Mouse (Mus musculus) thymus, postnatal 36 days (tissue): ENCODE measurements around the gene Prr5l.
A peak's percentile ranks its signal among the peaks of the same experiment; 100 is the strongest.

ENCODE experiments used
- DNase-seq, 2 experiments: peaks; one replicate each; pipeline ENCODE4 v3.0.0; 2022; ENCODE audit warnings: mixed read lengths in 2 of 2

The Prr5l gene

GRCm38 (mm10) chr2:101881471-101882162 is 1.2 kb downstream of the Prr5l start:
- DNase-seq, result no peak

DNA sequence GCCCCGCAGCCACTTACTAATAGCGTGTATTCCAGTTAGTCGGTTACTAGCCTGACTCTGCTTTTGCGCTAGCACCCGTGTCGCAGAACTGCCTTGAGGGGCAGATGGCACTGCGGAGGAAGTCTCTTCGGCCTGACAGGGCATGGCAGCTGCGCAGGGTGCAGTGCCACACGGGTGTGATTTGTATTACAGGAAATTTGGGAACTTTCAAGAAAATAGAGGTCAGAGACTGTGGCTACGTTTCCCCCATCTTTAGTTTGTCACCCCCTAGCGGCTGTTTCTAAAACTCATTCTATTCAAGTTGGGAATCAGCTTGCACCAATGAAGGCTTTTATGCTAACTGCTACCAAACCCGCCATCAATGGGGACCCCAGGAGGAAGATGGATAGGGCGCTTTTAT is 11.6 kb downstream of the Prr5l start:
- DNase-seq, result peak in 1 of 2 experiments; percentile 5

DNA sequence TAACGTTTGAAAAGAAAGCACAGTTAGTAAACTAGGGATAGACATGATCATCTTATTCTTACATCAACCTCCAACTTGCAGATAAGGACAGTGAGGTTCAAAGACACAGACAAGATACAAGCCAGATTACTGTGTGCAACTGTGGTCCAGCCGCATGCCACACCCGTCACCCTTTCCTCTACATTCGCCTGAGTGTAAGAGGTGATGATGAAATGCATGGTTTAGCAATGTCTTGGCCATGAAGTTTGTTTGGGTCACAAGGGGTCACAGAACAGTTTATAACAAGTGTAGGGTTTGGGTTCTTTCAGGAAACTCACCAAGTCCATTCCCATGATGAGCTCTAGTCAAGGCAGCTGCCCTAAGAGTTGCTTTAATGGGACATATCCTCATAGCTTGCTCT is 14.1 kb downstream of the Prr5l start:
- no peak for DNase-seq

DNA sequence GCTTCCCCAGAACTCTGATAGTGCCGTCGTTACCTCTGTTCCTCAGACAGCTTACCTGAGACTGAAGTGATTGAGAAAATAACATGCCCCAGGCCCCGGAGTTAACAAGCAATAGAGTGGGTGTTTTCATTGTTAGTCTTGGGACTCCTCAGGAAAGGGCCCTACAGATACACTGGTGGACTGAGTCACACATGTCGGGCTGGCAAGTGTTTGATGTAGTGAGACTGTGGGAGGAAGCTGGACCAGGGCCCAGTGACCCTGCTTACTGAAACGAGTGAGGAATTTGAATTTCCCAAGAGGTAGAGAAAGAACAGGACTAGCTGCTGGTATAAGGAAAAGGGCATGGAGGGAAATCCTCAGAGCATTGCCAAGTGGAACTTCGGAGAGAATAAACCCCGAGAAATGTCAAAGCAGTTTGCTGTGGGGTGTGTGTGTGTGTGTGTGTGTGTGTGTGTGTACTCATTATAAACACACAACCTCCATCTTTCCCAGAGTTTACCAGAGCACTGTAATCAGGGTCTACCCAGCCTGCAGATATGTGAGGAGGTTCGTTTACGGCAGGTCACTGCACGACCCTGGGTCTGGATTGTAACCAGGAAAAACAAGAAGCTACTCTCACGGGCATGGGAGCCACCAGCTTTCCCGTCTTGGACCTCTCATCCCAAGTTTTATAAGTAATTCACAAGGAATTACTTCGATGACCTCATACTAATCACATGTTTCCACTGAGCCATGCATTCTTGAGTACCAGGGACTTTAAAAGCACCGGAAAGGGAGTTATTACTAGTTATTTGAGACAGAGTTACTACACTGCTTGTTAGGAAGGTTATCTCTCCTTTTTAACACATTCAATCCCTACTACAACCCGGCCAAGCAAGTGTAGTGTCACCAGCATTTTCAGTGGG is 20.4 kb downstream of the Prr5l start:
- no peak for DNase-seq

- no peak for DNase-seq
These were observed 21.8 kb downstream of the Prr5l start for GRCm38 (mm10) chr2:101860920-101861485.

GRCm38 (mm10) chr2:101856174-101856573 is 26.7 kb downstream of the Prr5l start:
- DNase-seq, result no peak

DNA sequence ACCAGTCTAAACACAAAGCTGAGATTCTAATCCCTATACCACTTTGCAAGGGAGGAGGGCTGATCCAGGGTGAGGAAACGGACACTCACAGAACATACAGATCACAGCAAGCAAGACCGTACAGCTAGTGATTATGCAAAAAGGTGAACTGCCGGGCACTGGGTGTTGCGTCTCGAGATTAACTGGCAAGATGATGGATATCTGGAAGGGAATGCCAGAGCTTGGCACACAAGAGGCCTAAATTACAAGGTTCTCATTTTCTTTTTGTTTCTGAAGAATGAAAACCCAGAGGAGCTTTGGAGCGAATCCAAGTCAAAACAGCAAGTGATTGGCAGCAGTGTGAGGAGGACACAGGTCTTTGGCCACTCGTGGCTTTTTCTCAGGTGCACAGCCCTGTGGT is 28.0 kb downstream of the Prr5l start:
- no peak for DNase-seq

DNA sequence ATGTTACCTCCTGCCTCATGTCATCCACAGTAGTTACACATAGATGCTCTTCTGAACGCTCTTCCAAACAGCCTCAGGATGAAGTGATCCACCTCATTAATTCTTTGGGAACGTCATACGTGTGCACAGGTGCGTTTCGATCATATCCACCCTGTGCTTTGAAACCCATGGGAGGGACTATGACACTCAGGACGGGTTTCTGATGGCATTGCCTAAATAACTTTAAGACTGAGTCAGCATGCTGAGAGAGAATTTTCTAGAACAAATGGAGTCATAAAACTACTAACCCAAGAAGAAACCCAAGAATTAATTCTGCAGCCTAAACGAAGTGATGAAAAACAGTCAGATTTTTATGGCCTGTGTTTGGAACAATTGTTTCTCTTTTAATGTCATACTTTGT is 40.1 kb downstream of the Prr5l start:
- no peak for DNase-seq

- DNase-seq, result no peak
These were observed 47.9 kb downstream of the Prr5l start for GRCm38 (mm10) chr2:101834816-101835523.

- DNase-seq, result no peak
These were observed 50.5 kb downstream of the Prr5l start for GRCm38 (mm10) chr2:101832361-101832760.

GRCm38 (mm10) chr2:101831851-101832250 is 51.0 kb downstream of the Prr5l start:
- no peak for DNase-seq

- no peak for DNase-seq
These were observed 52.5 kb downstream of the Prr5l start for GRCm38 (mm10) chr2:101830186-101830915.

DNA sequence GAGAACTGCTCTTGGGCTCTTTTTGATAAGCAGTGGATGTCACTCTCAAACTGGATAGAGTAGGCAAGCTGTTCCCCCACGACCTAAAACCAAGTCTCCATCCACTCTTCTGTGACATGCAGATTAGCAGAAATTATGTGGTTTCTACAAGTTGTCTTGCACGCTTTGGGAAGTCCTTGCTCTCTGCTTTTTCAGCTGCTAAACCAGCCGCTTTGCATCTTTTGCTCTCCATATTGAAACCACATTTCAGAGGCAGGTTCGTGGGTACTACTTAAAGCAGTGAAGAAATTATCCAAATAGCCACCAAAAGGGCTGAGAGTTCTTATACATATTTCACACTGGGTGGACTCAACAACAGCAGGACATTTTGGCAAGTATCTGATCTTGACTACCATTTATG is 53.8 kb downstream of the Prr5l start:
- DNase-seq, result no peak

DNA sequence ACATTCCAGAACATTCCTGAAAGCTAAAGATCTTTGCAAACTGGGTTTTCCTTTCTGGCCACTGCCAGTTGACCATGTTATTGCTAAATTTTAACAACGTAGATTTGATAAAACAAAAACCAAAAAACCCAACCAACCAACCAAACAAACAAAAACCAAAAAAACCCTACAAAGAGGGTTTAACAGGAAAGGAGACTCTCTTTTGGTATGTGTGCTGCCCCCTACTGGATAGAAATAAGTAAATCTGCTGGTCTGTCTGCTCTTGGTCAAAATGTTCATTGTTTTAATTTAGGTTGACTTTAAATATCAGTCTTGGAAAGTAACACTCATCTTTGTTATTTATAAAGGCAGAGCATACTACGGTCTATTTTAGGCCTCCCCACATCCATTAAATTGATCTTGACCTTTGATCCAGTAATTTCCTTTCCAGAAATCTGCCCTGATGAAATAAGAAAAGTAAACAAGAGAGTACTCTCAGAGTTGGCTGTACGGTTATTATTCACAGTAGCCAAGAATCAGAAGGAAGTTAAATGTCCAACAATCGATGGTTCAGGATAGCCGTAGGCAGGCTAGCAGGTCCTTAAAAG is 54.7 kb downstream of the Prr5l start:
- DNase-seq, result no peak

- DNase-seq, result no peak
These were observed 55.2 kb downstream of the Prr5l start for GRCm38 (mm10) chr2:101827626-101828025.

GRCm38 (mm10) chr2:101826950-101827600 is 55.8 kb downstream of the Prr5l start:
- DNase-seq, result no peak

DNA sequence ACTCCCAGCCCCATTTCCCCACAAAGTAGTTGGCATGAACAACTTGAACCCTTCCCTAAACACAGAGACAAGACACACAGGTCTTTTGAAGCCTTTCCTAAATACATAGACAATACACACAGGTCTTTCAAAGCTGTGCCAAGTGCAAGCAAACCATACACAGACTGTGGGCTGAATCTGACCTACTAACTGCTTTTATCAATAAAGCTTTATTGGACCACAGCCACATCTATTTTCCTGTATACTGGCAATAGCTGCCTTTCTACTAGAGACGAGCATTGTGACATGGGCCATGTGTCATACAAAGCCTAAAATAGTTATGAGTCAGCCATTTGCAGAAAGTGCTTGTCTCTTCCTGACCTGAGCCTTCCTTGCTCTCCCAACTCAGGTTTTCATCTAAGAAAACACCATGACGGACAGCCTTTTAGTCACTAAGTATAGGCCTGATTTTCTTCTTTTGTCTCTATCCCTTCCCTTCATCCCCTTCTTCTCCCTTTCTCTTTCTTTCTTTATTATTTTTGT is 56.6 kb downstream of the Prr5l start:
- DNase-seq, result no peak

GRCm38 (mm10) chr2:101825226-101826120 is 57.4 kb downstream of the Prr5l start:
- no peak for DNase-seq

- DNase-seq, result no peak
These were observed 59.0 kb downstream of the Prr5l start for GRCm38 (mm10) chr2:101823821-101824220.

GRCm38 (mm10) chr2:101822785-101823184 is 60.0 kb downstream of the Prr5l start:
- DNase-seq, result no peak
